Mouse (Mus musculus) 3134 (cell line): Measurements from ENCODE around the gene Smarce1.
"Not testable (repeated sequence)": the region's sequence is repeated elsewhere in the genome, so short reads cannot be mapped to it uniquely, and the experiment has no call there.

Experiments
- DNase-seq: peaks from one replicate; pipeline ENCODE4 v3.0.0-alpha.2; 2011; ENCODE audit warnings: low spot score; ENCODE audit not compliant: insufficient read length; ENCODE audit errors: extremely low read depth

The Smarce1 gene

DNA sequence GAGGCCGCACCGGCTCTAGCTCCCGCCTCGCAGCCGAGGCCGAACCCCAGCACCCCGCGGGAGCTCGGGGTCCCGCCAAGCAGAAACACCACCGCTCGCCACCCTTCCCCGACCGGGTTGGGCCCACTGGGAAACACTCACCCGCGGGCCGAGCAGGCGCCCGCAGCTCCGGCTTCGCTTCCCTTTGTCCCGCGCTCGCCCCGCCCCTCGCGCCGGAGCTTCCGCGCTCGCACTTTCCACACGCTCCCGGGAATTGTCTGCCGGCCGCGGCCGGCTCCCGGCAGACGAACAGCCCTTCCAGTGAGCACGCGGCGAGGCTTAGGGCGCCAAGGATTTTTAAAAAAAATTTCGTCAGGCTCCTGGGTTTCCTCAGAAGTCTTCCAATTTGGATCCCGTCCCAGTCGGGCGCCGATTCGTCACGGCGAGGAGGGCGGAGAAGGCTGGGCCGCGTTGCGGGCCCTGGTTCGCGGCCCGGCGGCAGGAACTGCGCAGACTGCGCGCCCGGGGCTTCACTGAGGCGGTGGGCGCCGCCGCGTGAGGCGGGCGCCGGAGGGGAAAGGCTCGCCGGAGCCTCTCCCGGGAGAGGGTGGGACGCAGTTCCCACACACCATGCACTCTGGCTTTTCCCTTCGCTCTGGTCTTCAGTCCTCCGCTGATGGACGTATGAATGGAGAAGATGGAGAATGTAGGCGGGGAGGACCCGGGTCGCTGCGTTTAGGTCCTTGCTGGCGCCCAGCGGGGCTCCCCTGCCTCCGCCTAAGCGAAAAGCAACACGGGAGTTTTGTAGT lies at the start of gene Smarce1:
Gene Smarce1 (minus strand): TSS at position 757 of the 788 bp plus-strand sequence.
- peak; percentile 89 for DNase-seq

- DNase-seq, result no peak
Observed at GRCm38 (mm10) chr11:99279986-99280385, 49.2 kb upstream of the Smarce1 start.

- no peak for DNase-seq
Observed at GRCm38 (mm10) chr11:99276786-99277185, 46.0 kb upstream of the Smarce1 start.

DNA sequence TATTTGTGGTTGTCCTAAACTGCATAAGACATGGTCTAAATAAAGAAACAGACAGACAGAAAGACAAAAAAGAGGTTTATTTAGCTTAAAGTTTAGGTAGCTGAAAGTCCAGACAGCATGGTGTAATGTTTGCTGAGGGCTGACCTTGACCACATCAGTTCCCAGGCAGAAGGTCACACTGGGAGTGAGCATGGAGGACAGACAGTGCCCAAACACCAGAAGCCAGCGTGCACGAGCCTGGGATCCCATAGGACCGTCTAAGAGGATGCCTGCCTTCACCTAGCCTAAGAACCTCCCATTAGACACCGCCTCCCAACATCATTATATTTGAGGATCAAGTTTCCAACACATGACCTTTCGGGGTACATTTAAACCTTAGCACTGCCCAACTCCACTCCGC lies 44.8 kb upstream of the Smarce1 start:
- no peak for DNase-seq

- no peak for DNase-seq
Observed at GRCm38 (mm10) chr11:99272721-99273120, 41.9 kb upstream of the Smarce1 start.

- DNase-seq, result no peak
Observed at GRCm38 (mm10) chr11:99269192-99269591, 38.4 kb upstream of the Smarce1 start.

DNA sequence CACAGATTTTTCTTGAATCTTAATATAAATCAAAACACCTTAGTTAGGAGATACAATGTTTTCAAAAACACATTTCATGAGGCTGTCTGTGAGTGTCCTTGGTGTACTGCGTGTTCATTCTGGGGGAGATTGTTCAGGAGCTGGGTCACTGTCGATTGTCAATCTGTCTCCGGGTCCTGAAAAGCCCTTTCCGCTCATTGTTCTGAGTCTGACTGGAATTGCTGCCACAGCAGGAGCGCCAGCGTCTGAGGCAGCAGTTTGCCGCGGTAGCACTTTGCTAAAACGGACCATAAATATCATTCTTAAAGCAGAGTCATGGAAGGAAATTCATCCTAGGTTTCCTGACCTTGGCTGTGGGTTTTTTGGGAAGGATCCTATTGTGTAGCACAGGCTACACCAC lies 35.0 kb upstream of the Smarce1 start:
- no peak for DNase-seq

DNA sequence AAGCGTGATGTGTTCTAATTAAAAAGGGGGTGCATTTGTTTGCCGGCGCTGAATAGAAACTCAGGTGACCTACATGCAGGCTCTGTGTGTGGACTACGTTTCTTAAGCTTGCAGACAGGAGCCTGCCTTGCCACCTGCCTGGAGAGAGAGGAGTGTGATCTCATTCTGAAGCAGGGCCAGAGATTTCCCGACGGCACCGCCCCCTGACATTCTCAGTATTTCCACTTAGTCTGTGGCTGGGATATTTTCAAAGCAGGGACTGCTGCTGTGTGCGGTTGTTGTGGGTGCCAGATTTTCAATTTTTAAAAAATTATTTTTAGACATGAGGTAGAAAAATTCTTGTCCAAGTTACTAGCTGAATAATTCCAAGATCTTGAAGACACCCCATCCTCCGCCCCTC lies 34.4 kb upstream of the Smarce1 start:
- no peak for DNase-seq

DNA sequence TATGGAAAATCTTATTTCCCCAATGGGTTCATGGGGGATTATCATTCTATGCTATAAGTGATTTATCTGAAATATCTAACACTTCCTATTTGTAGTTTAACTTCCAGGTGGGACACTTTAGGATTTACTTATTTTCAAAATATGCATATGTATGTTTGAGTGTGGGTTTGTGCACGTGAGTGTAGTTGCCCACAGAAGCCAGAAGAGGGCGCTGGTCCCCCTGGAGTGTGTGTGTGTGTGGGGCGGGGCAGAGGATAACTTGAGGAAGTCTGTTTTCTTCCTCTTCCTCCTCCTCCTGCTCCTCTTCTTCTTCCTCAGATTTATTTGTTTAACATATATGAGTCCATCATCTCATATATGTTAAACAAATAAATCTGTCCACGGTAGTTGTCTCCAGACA lies 25.4 kb upstream of the Smarce1 start:
- DNase-seq, result no peak

- no peak for DNase-seq
Observed at GRCm38 (mm10) chr11:99255316-99255715, 24.5 kb upstream of the Smarce1 start.

- DNase-seq, result no peak
Observed at GRCm38 (mm10) chr11:99253893-99254292, 23.1 kb upstream of the Smarce1 start.

DNA sequence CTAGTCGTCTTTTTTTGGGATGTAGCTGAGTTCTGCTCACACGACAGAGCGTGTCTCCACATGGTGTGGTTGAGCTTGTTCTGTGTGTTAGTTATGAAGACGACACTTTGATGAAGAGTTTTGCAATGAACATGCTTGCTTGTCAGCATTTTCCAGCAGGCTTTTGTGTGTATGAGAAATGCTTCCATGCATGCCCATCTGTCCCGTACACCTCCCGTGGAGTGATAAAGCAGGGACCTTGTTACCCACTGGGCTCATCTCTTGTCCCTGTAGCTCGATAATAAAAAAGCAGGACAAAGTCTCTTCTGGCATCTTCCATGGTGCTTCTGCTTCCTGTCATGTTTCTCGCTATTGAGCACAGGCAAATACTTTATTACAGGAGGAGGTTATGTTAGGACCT lies 21.9 kb upstream of the Smarce1 start:
- no peak for DNase-seq

DNA sequence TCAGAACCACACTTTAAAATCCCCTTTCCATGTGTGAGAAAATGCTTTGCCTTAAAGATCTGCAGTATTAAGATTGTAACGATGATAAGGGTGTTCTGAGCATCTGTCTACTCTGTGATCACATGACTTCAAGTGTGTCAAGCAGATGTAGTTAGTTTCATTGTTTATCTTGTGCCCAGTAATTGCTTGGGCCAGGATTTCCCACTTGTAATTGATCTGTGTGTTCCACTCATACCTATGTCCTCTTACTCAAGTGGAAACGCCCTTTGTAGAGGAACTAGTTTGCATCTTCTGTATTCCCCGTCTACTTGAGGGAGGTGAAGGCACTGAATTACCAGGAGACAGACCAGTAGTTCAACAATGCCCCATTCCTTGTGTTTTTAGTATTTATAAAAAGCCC lies 19.8 kb upstream of the Smarce1 start:
- DNase-seq, result no peak

DNA sequence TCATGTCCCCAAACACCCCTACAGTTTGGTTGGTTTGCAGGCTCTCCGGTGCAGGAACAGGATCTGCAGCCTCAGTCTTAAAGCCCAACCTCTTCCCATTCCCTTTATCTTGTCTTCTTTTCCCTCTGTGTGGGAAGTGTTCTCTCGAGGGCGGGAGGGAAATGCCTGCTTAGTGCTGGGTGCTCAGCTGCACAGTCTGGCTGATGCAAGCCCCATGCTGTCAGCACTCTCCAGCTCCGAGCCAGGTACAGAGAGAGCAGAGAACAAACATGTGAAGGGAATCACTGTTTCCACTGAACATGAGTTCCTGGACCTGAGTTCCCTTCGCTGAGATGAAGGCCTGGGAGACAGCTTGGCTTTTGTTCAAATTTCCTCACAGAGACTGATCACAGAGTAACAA lies 19.4 kb upstream of the Smarce1 start:
- DNase-seq, result no peak

DNA sequence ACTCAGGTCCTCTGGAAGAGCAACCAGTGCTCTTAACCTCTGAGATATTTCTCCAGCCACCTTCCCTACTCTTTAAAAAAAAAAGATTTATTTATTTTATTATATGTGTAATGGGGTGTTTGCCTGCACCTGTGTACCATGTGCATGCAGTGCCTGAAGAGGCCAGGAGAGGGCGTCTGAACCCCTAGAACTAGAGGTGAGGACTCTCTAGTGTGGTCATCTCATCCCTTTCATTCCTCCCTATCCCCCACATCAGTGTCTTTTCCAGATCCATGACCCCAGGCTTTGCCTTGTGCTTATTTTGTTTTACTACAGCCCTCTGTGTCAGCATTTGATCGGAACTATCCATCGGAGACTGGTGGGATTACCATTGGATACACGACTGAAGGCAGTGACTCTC lies 18.3 kb upstream of the Smarce1 start:
- no peak for DNase-seq

GRCm38 (mm10) chr11:99247916-99248315 lies 17.1 kb upstream of the Smarce1 start:
- no peak for DNase-seq

DNA sequence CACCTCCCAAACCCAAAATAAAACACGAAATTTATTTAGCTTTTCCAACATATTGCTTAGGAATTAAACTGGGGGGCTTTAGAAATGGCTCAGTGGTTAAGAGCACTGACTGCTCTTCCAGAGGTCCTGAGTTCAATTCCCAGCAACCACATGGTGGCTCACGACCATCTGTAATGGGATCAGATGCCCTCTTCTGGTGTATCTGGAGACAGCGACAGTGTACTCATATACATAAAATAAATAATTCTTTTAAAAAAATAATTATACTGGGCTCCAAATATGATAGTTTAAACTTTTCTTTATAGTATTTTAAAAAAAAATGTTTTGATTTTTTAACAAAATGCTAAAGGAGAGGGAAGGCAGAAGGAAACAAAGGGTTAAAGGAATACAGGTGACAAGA lies 13.7 kb upstream of the Smarce1 start:
- not testable (repeated sequence) for DNase-seq

GRCm38 (mm10) chr11:99243820-99244374 lies 13.1 kb upstream of the Smarce1 start, which contains the start of gene Krt222:
Gene Krt222, minus strand, starts transcription at chr11:99244085.
- DNase-seq, result no peak

DNA sequence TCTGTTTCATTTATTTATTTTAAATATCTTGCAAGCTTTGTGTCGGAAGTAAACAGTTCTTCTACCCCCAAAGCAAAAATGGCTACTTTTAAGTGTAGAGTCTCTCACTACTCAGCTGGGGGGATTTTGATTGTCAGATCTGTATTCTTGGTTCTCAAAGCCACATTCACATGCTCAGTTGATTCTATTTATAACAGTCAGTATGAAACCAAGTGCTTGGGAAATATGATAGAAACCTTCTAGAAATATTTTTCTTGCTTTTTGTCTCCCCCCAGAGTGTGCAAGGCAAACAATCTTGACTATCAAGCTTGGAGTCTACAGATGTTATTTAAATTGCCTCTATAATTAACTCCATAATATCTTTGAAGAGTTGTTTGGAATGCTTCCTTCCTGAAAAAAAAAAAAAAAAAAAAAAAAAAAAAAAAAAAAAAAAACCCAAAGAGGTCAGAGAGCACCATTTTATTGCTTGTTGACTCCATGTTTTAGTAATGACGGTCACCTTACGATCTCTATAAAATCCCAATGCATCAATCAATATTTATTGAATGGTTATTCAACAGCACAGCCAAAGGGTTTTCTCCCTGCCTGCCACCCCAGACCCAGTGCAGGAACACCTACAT lies 12.5 kb upstream of the Smarce1 start:
- no peak for DNase-seq

- no peak for DNase-seq
Observed at GRCm38 (mm10) chr11:99242056-99242455, 11.2 kb upstream of the Smarce1 start.

DNA sequence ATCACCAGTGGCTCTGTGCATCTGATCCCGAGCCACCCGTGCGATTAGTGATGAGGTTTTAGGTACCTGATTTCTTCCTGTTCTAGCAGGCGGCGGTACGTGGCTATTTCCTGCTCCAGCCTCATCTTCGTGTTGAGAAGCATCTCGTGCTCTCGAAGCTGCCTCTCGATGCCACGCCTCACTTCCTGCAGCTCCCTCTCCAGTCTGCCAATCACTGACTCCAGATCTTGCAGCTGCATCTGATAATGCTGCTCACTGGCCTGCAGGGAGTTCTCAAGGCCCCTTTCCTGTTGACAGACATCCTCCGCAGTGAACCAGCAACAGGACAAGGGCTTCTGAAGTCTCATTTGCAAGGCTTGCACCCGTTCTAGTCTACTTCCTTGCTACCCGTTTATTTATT lies 7.7 kb upstream of the Smarce1 start:
- DNase-seq, result no peak
